Mouse (Mus musculus) E14TG2a.4 (cell line): Measurements from ENCODE around the gene Lrrfip2.

Experiments
- H3K27me3 ChIP-seq: 2 replicates; pipeline ENCODE4 v1.6.1; 2014; ENCODE audit warnings: low read length, control low read depth; ENCODE audit not compliant: insufficient read depth
- H3K36me3 ChIP-seq: 2 replicates; pipeline ENCODE4 v1.6.1; 2014; ENCODE audit warnings: low read length, control low read depth; ENCODE audit not compliant: insufficient read depth
- H3K4me1 ChIP-seq: replicated peaks from 2 replicates; pipeline ENCODE4 v1.6.1; 2014; ENCODE audit warnings: low read depth, low read length, control low read depth
- H3K4me3 ChIP-seq: replicated peaks from 2 replicates; pipeline ENCODE4 v1.5.1; 2014; ENCODE audit warnings: mild to moderate bottlenecking, low read length
- H3K9me3 ChIP-seq: 2 replicates; pipeline ENCODE4 v1.6.1; 2014; ENCODE audit warnings: low read length, control low read depth
- CTCF ChIP-seq: conservative IDR thresholded peaks from 2 replicates; pipeline ENCODE4 v1.5.1; 2014; ENCODE audit warnings: low read length
- NANOG ChIP-seq: IDR thresholded peaks from 2 replicates; pipeline ENCODE4 v1.6.1; 2014; ENCODE audit warnings: borderline replicate concordance, low read length, mixed read lengths
- POU5F1 ChIP-seq: IDR thresholded peaks from 2 replicates; pipeline ENCODE4 v1.6.1; 2014; ENCODE audit warnings: low read length, borderline replicate concordance

Gene Lrrfip2

DNA sequence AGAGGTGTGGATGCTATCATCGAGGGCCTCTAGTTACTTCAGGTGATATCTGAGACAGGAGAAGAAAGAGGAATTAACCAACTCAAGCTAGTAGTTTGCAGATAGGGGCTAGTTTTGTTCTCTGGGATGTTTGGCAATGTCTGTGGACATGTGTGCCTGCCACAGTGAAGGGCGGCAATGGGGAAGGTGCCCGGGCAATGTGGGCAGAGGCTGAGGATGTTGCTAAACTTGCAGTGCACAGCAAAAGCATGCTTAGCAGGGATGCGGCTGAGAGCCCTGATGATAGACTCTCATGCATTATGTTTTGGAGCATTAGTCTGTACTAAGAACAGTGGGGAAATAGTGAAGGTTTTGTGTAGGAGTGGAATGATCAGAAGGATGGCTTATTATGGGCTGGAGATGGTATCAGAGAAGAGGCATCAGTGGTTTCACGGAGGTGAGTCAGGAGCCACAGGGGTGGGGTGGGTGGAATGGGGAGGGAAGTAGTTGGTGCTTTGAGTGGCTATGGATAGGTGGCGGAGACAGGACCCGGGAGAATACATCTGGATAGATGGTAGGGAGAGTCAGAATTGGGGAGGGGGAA, 28.9 kb downstream of the Lrrfip2 start:
- no peak for TF ChIP-seq CTCF
- no peak for TF ChIP-seq NANOG
- TF ChIP-seq POU5F1: no peak
- 0 out of 2 replicates have a peak, but pooled peaks cover 4% of the 10 kb centered on the region for H3K36me3 ChIP-seq
- H3K9me3 ChIP-seq: no peaks in the 10 kb centered on the region

DNA sequence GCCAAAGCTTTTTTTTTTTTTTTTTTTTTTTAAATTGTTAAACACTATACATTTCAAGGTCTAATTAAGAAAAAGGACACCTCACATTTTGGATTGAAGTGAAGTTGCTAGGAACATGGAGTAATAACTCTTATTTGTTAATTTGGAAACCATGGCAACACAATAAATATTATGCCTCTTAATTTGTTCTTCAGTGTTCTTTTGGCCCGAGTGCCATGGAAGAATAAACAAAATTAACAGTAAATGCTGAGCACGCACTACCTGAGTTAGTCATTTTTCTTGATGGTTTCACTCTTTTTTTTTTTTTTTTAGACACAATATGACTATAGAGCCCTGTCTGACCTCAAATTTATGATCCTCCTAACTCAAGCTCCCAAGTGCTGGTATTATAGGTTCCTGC, 30.6 kb downstream of the Lrrfip2 start:
- TF ChIP-seq CTCF: no peak
- TF ChIP-seq NANOG: no peak
- TF ChIP-seq POU5F1: no peak
- Histone ChIP-seq H3K36me3 (no peaks in the 10 kb centered on the region), H3K4me3 (no peak overlapping the region), H3K27me3 (no peaks in the 10 kb centered on the region), H3K9me3 (peaks cover under 1% of the 10 kb centered on the region; the same call in 1 of the 2 replicates), H3K4me1 (peaks cover 7% of the 10 kb centered on the region)

More for the DNA sequence above, 28.9 kb downstream of the Lrrfip2 start:
- Histone ChIP-seq H3K27me3 (no peaks in the 10 kb centered on the region), H3K4me3 (no peak overlapping the region), H3K4me1 (peaks cover 7% of the 10 kb centered on the region)

DNA sequence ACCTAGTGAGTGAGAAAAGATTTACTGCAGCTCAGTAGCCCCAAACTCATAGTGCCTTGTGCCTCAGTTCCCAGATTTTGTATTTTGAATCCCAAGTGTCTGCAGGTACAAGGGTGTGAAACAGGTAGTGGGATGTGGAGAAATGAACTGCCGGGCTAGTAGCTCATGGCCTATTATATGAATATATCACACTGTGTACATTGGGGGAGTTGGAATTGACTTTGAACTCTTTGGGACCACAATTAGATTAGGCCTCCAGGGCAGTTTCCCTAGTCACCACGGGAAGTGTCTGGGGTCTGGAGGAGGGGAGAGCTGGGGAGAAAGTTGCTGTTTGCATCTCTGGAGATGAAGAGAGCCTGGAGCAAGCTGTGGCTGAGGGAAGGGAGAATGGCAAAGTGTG, 31.0 kb downstream of the Lrrfip2 start:
- TF ChIP-seq NANOG (no peak), POU5F1 (no peak), CTCF (no peak)
- Histone ChIP-seq H3K27me3 (no peaks in the 10 kb centered on the region), H3K36me3 (no peaks in the 10 kb centered on the region), H3K4me1 (peaks cover 7% of the 10 kb centered on the region), H3K4me3 (no peak overlapping the region), H3K9me3 (peaks cover 2% of the 10 kb centered on the region; the same call in 1 of the 2 replicates)

DNA sequence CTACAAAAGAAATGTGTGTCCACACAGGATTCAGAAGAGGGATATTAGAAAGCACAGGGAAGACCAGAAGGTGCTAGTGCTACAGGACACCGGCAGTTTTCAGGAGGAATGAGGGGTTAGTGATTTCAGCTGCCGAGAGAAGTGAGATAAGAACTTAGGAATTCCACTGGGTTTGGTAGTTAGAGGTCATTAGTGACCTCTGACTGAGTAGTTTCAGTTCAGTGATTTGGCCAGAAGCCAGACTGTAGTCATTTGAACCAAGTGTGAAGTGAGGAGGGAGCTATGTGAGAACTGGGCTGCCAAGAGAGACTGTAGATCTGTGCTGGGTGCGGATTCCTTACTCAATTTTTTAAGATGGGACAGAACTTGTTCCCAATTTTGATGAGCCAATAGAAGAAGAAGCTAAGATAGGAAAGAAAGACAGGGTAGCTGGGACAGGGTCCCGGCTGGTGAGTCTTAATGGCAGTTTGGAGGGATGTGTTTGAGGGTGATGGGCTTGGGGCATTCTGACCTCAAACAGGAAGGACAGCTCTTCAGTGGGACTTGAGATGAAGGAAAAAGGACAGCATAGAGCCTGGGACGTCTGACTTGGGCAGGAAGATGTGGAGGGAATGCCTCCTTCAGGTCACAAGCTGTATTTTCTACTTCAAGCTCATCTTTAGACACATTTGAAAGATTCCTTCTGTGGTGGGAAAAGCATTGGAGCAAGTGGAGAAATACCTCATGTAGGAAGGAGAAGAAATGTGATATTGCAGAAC, 32.0 kb downstream of the Lrrfip2 start:
- TF ChIP-seq CTCF (no peak), POU5F1 (no peak), NANOG (no peak)
- H3K27me3 ChIP-seq: no peaks in the 10 kb centered on the region
- peaks cover 7% of the 10 kb centered on the region for H3K4me1 ChIP-seq

DNA sequence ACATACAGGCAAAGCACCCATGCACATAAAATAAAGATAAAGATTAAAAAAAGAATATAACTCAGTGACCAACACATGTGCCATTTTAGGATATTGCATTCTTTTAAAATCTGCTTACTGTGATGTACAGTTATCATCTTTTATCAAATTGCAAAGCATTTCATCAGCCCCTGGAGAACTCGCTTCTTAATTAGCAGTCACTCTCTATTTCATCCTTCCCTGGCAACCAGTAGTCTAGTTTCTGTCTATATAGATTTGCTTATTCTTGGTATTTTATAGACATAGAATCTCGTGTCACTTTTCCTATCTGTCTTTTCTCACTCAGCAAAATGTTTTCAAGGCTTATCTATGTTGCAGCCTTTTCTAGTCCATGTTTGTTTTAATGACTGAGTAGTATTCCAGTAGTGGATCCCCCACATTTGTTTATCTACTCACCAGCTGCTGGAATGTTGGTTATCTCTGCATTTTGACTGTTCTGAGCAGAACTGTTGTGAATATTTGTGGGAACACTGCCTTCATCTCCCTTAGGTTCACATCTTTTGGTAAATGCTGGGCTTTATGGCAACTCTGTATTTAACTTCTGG, 35.0 kb downstream of the Lrrfip2 start:
- peaks cover 12% of the 10 kb centered on the region for H3K36me3 ChIP-seq
- TF ChIP-seq POU5F1 (no peak), NANOG (no peak), CTCF (no peak)

More for the DNA sequence above, 32.0 kb downstream of the Lrrfip2 start:
- Histone ChIP-seq H3K36me3 (no peaks in the 10 kb centered on the region), H3K4me3 (no peak overlapping the region), H3K9me3 (peaks cover 2% of the 10 kb centered on the region; the same call in 1 of the 2 replicates)

DNA sequence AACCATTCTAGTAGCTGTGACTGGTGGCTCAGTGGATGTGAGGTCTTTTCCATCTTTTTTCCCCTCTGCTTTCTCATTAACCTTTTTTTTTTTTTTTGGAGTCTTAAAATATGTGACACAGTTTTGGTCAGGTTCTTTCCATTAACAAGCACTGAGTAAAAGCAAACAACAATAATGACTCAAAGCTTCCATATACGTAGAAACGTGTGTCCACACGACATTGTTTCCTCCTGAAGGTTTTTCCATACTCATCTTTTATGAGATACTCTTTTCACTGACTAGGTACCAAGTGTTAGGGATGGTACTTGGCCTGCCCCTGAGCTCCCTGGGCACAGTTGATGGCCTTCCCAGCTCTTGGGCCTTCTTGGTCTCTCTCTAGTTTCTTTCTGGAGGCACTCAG, 35.6 kb downstream of the Lrrfip2 start:
- H3K4me1 ChIP-seq: peaks cover 3% of the 10 kb centered on the region
- no peaks in the 10 kb centered on the region for H3K27me3 ChIP-seq
- H3K9me3 ChIP-seq: peaks cover 13% of the 10 kb centered on the region
- no peak overlapping the region for H3K4me3 ChIP-seq
- peaks cover 12% of the 10 kb centered on the region for H3K36me3 ChIP-seq
- TF ChIP-seq NANOG (no peak), CTCF (no peak), POU5F1 (no peak)

More for the DNA sequence above, 35.0 kb downstream of the Lrrfip2 start:
- Histone ChIP-seq H3K27me3 (no peaks in the 10 kb centered on the region), H3K9me3 (peaks cover 13% of the 10 kb centered on the region), H3K4me1 (peaks cover 4% of the 10 kb centered on the region), H3K4me3 (no peak overlapping the region)

DNA sequence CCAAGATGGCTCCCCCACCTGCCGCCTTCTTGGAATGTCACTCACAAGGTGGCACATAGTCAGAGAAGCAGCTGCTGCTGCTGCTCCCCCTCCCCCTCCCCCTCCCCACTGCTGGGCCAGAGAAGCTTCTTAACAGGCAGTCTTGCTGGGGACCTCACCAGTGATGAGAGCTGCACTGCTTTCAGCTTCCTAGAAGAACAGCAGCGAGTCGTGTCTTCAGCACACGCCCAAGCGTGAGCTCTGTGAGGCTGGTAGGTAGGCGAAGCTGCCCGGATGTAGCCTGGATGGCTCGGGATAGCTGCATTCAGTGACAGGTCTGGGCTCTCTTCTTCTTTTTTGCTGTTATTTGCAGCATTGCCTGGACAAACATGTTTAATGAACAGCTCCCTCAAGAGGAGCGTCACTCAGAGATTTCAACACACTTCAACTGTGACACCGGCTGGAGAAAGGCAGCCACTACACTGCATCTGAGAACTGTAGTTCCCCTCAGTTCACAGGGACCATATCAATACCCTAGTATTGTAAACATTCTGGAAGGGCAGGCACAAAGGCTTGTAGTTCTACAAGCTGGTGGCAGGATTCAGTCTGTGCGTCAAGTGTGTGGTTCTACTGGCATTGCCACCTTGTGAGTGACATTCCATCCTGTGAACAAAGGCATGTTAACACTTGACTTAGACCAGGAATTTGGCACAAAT, 38.5 kb downstream of the Lrrfip2 start:
- no peaks in the 10 kb centered on the region for H3K4me1 ChIP-seq
- TF ChIP-seq POU5F1: no peak
- no peak for TF ChIP-seq NANOG
- no peak for TF ChIP-seq CTCF
- no peaks in the 10 kb centered on the region for H3K27me3 ChIP-seq
- H3K9me3 ChIP-seq: peaks cover 13% of the 10 kb centered on the region
- H3K36me3 ChIP-seq: peaks cover 12% of the 10 kb centered on the region
- H3K4me3 ChIP-seq: no peak overlapping the region

DNA sequence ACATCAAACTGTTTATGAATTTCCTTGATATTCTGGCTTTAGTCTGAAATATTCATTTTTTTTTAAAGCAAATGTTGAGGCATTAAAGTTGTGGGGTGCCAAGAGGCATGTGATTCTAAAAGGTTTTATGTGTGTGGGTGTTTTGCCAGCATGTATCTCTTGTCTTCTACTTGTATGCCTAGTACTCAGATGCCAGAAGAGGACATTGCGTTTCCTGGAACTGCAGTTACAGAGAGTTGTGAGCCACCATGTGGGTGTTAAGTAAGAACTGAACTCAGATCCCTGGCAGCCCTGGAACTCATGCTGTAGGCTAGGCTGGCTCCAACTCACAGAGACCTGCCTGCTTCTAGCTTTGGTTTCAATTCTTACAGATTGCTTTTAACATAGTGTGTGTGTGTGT, 42.2 kb downstream of the Lrrfip2 start:
- Histone ChIP-seq H3K9me3 (peaks cover 11% of the 10 kb centered on the region), H3K4me1 (peaks cover 6% of the 10 kb centered on the region), H3K27me3 (no peaks in the 10 kb centered on the region), H3K4me3 (no peak overlapping the region), H3K36me3 (peaks cover 21% of the 10 kb centered on the region)
- no peak for TF ChIP-seq CTCF

DNA sequence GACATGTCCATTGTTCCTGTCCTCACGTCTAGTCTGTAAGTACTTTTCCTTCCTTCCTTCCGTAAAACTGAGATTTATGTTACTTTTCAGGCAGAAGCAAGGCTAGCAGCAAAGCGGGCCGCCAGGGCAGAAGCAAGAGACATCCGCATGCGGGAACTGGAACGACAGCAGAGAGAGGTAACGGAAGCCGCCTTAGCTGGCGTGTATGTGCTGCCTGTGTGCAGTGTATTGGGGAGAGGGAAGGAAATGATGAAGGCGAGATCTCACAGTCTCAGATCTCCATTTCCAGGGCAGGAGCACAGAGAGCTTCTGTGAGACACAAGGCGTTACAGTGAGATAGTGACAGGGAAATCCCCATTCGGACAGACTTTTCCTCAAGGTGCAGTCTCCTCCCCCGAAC, 43.8 kb downstream of the Lrrfip2 start:
- 0 out of 2 replicates have a peak, but pooled peaks cover under 1% of the 10 kb centered on the region for H3K9me3 ChIP-seq
- peaks cover 7% of the 10 kb centered on the region for H3K4me1 ChIP-seq
- no peak for TF ChIP-seq CTCF
- no peak for TF ChIP-seq POU5F1
- TF ChIP-seq NANOG: no peak
- peaks cover 13% of the 10 kb centered on the region for H3K36me3 ChIP-seq
- H3K4me3 ChIP-seq: no peak overlapping the region
- H3K27me3 ChIP-seq: no peaks in the 10 kb centered on the region
